Mouse (Mus musculus) thymus, adult 2 months (tissue): ENCODE data around the gene Gcnt3.

Source experiments
- CTCF ChIP-seq: fragments of 200-500 bp; IDR thresholded peaks from 2 replicates; pipeline ENCODE4 v1.5.1; 2012; ENCODE audit warnings: mild to moderate bottlenecking, control low read depth, low read length, moderate library complexity, borderline replicate concordance; ENCODE audit not compliant: control insufficient read depth, poor library complexity, insufficient read depth; ENCODE audit errors: extremely low read depth
- POLR2A ChIP-seq: fragments of 200-500 bp; IDR thresholded peaks from 2 replicates; pipeline ENCODE4 v1.6.1; 2012; ENCODE audit warnings: mild to moderate bottlenecking, low read length, control low read depth, moderate library complexity; ENCODE audit not compliant: control insufficient read depth, poor library complexity, insufficient read depth; ENCODE audit errors: extremely low read depth

GRCm38 (mm10) chr9:69988706-69989302 is 49.1 kb downstream of the Gcnt3 start:
- TF ChIP-seq CTCF (no peak), POLR2A (no peak)
